Mouse (Mus musculus) hindbrain, postnatal 0 days (tissue): ENCODE measurements around the gene Psmd2. TPM values are rescaled to one million over a fixed set of nuclear protein-coding genes. Genes with fewer than 3 reads are reported as not detected.
A peak's percentile ranks its signal among the peaks of the same experiment; 100 is the strongest.
"Not testable (repeated sequence)": the region's sequence is repeated elsewhere in the genome, so short reads cannot be mapped to it uniquely, and the experiment has no call there.

ENCODE experiments used
- ATAC-seq: fragments of 200-750 bp; cut with Nextera tagmentation; 2 replicates; pipeline ENCODE4 v1.8.0; 2017; ENCODE audit warnings: mild to moderate bottlenecking, moderate TSS enrichment, moderate library complexity
- DNase-seq: peaks from one replicate; pipeline ENCODE4 v3.0.0-alpha.2; 2015; ENCODE audit warnings: low spot score
- H3K27ac ChIP-seq: fragments of 300-500 bp; sonication (generic); 2 replicates; pipeline ENCODE4 v1.5.1; 2014; ENCODE audit warnings: mild to moderate bottlenecking
- H3K27me3 ChIP-seq: fragments of 300-500 bp; sonication (generic); 2 replicates; pipeline ENCODE4 v1.6.1; 2014; ENCODE audit warnings: low read length, mixed read lengths; ENCODE audit not compliant: insufficient read depth
- H3K36me3 ChIP-seq: fragments of 300-500 bp; sonication (generic); 2 replicates; pipeline ENCODE4 v1.6.1; 2014; ENCODE audit warnings: low read length, mixed read lengths; ENCODE audit not compliant: insufficient read depth
- H3K4me1 ChIP-seq: fragments of 300-500 bp; sonication (generic); 2 replicates; pipeline ENCODE4 v1.6.1; 2014; ENCODE audit warnings: antibody characterized with exemption, low read length, mixed read lengths; ENCODE audit not compliant: insufficient read depth
- H3K4me2 ChIP-seq: fragments of 300-500 bp; sonication (generic); 2 replicates; pipeline ENCODE4 v1.6.1; 2014; ENCODE audit warnings: low read depth, mild to moderate bottlenecking, low read length, moderate library complexity, mixed read lengths
- H3K4me3 ChIP-seq: fragments of 300-500 bp; sonication (generic); 2 replicates; pipeline ENCODE4 v1.5.1; 2014; ENCODE audit warnings: low read length
- H3K9ac ChIP-seq: fragments of 300-500 bp; sonication (generic); replicated peaks from 2 replicates; pipeline ENCODE4 v1.6.1; 2014; ENCODE audit warnings: mild to moderate bottlenecking, low read length, moderate library complexity, mixed read lengths
- H3K9me3 ChIP-seq: fragments of 300-500 bp; sonication (generic); 2 replicates; pipeline ENCODE4 v1.6.1; 2016; ENCODE audit warnings: low read length, mixed read lengths
- CTCF ChIP-seq: IDR thresholded peaks from 2 replicates; pipeline ENCODE4 v1.5.1; 2016; ENCODE audit warnings: antibody characterized with exemption, control low read depth, low read depth
- WGBS: fragments of 180-500 bp; shearing (Covaris S2); extraction: QIAGEN DNeasy Blood & Tissue Kit; methylation state at CpG from one replicate; pipeline ENCODE4 v1.1.7; 2014; 5-methylcytosine and 5-hydroxymethylcytosine counted together
- polyA plus RNA-seq: library from polyadenylated mRNA; unstranded; fragments of >200 nt; fragmentation: Nextera tagmentation; extraction: Ambion mirVana; gene quantifications from 2 replicates; pipeline ENCODE4 v1.2.1, GENCODE M21; 2015
- total RNA-seq: library from RNA; depleted of rRNA; stranded (reverse); fragments of >200 nt; gene quantifications from 2 replicates; pipeline ENCODE4 v1.2.3, GENCODE M21; 2014

Gene Psmd2
- total and polyA plus RNA-seq, 2 experiments from 2014 or later: 196 to 308 TPM

- peaks cover 22% of the 10 kb centered on the region for H3K36me3 ChIP-seq
- no peak for DNase-seq
- H3K4me3 ChIP-seq: no peak overlapping the region
- no peaks in the 10 kb centered on the region for H3K27me3 ChIP-seq
- H3K4me1 ChIP-seq: 0 out of 2 replicates have a peak, but pooled peaks cover 3% of the 10 kb centered on the region
- no peak for TF ChIP-seq CTCF
- no peaks in the 10 kb centered on the region for H3K9me3 ChIP-seq
- 47% methylated on average over 2 of the region's 2 CpGs for WGBS
- ATAC-seq: no peak
- H3K27ac ChIP-seq: no peak overlapping the region
- peak overlapping the region; percentile 91; the same call in 1 of the 2 replicates for H3K4me2 ChIP-seq
- no peak overlapping the region for H3K9ac ChIP-seq
Measured at GRCm38 (mm10) chr16:20653315-20653714, 1.9 kb downstream of the Psmd2 start.

- Histone ChIP-seq H3K9me3 (no peaks in the 10 kb centered on the region), H3K4me3 (no peak overlapping the region), H3K9ac (no peak overlapping the region), H3K36me3 (peaks cover 65% of the 10 kb centered on the region), H3K27me3 (no peaks in the 10 kb centered on the region), H3K27ac (no peak overlapping the region), H3K4me2 (no peak overlapping the region), H3K4me1 (no peaks in the 10 kb centered on the region)
- ATAC-seq: no peak
- WGBS: 90% methylated on average over 4 of the region's 4 CpGs
- DNase-seq: no peak
- no peak for TF ChIP-seq CTCF
Measured at GRCm38 (mm10) chr16:20657661-20658060, 6.2 kb downstream of the Psmd2 start.

GRCm38 (mm10) chr16:20668013-20668412 lies 16.6 kb downstream of the Psmd2 start, which contains the start of gene Eif4g1:
Gene Eif4g1, plus strand, starts transcription at chr16:20668313.
- not testable (repeated sequence) for H3K9me3 ChIP-seq, H3K4me3 ChIP-seq, H3K27me3 ChIP-seq, H3K4me1 ChIP-seq, DNase-seq, H3K9ac ChIP-seq, H3K36me3 ChIP-seq, ATAC-seq, H3K27ac ChIP-seq, H3K4me2 ChIP-seq
- 92% methylated on average over 3 of the region's 6 CpGs for WGBS

- no peak overlapping the region for H3K27ac ChIP-seq
- WGBS: 88% methylated on average over 3 of the region's 3 CpGs
- no peak overlapping the region for H3K4me3 ChIP-seq
- no peak for DNase-seq
- H3K4me2 ChIP-seq: no peak overlapping the region
- H3K9ac ChIP-seq: no peak overlapping the region
- no peak for TF ChIP-seq CTCF
- ATAC-seq: no peak
- no peaks in the 10 kb centered on the region for H3K27me3 ChIP-seq
- H3K4me1 ChIP-seq: peaks cover 18% of the 10 kb centered on the region
- H3K9me3 ChIP-seq: no peaks in the 10 kb centered on the region
- H3K36me3 ChIP-seq: no peaks in the 10 kb centered on the region
Measured at GRCm38 (mm10) chr16:20670291-20670690, 18.8 kb downstream of the Psmd2 start.

- DNase-seq: no peak
- peak overlapping the region; percentile 94 for H3K4me2 ChIP-seq
- peaks cover 9% of the 10 kb centered on the region; the same call in 1 of the 2 replicates for H3K36me3 ChIP-seq
- H3K9ac ChIP-seq: no peak overlapping the region; the same call in 1 of the 2 replicates
- H3K4me3 ChIP-seq: peak overlapping the region; percentile 88; the same call in 1 of the 2 replicates
- no peak overlapping the region for H3K27ac ChIP-seq
- ATAC-seq: no peak
- 19% methylated on average over 6 of the region's 6 CpGs for WGBS
- no peak for TF ChIP-seq CTCF
- H3K9me3 ChIP-seq: no peaks in the 10 kb centered on the region
- peaks cover 18% of the 10 kb centered on the region for H3K4me1 ChIP-seq
- H3K27me3 ChIP-seq: no peaks in the 10 kb centered on the region
Measured at GRCm38 (mm10) chr16:20671886-20672285, 20.4 kb downstream of the Psmd2 start.

GRCm38 (mm10) chr16:20672500-20672902 lies 21.0 kb downstream of the Psmd2 start:
- Histone ChIP-seq H3K4me1 (peaks cover 18% of the 10 kb centered on the region), H3K27ac (peak overlapping the region; percentile 92), H3K9me3 (no peaks in the 10 kb centered on the region), H3K4me2 (peak overlapping the region; percentile 94), H3K27me3 (no peaks in the 10 kb centered on the region), H3K36me3 (peaks cover 10% of the 10 kb centered on the region), H3K4me3 (peak overlapping the region; percentile 88), H3K9ac (peak overlapping the region; percentile 96)
- no peak for TF ChIP-seq CTCF
- DNase-seq (peak; percentile 97), ATAC-seq (peak; percentile 97)
- WGBS: under 1% methylated on average over 38 of the region's 38 CpGs

- peak; percentile 86 for ATAC-seq
- peaks cover 18% of the 10 kb centered on the region for H3K4me1 ChIP-seq
- peak overlapping the region; percentile 92 for H3K27ac ChIP-seq
- peaks cover 16% of the 10 kb centered on the region for H3K36me3 ChIP-seq
- no peaks in the 10 kb centered on the region for H3K27me3 ChIP-seq
- H3K9me3 ChIP-seq: no peaks in the 10 kb centered on the region
- 2% methylated on average over 33 of the region's 78 CpGs for WGBS
- H3K4me3 ChIP-seq: peak overlapping the region; percentile 88
- TF ChIP-seq CTCF: no peak
- DNase-seq: peak; percentile 63
- H3K4me2 ChIP-seq: peak overlapping the region; percentile 94
- peak overlapping the region; percentile 96 for H3K9ac ChIP-seq
Measured at GRCm38 (mm10) chr16:20672965-20673705, 21.7 kb downstream of the Psmd2 start.
